Mouse (Mus musculus) R1 (cell line): ENCODE data around the gene Gjc3.

Experiments used
- DNase-seq: peaks from one replicate; pipeline ENCODE4 v3.0.0-alpha.2; 2018; ENCODE audit warnings: low read depth, low spot score

The Gjc3 gene

DNA sequence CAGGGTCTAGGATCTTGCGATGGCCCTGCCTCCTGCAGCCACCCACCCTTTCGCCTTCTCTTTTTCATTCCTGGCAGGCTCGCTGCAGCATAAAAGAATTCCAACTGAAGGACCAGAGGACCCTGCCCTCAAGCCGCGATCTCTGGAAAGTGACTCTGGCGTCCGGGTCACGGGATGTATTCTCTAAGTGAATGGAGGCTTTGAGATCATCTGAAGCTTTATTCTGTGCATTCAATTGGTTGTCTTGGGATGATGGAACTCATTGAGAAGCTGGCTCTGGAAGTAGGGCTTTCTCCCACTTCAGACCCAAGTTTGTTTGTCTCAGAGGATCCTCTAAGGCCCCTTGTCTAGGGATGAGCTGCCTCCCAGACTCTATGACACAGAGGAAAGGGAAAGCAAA, at the start of gene Gjc3:
Gene Gjc3 (minus strand): TSS at position 154 of the 400 bp plus-strand sequence.
- peak; percentile 5 for DNase-seq

DNA sequence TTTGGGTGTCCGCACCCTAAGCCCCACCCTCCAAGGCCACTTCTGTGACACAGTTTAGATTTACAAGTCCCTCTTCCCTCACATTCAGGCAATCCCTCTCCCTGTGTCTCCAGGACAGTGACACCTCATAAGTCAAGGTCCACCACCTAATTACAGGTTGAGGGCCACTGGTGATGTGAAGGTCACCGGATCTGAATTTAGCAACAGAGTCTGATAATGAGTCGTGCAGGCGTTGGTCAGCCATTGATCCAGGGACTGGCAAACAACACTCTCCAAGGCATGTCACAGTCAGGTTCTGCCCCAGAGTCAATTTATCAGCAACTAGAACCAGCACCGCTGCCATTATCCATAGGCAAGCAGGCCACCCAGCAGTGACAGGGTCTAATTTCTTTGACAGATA, 49.5 kb upstream of the Gjc3 start:
- DNase-seq: no peak

DNA sequence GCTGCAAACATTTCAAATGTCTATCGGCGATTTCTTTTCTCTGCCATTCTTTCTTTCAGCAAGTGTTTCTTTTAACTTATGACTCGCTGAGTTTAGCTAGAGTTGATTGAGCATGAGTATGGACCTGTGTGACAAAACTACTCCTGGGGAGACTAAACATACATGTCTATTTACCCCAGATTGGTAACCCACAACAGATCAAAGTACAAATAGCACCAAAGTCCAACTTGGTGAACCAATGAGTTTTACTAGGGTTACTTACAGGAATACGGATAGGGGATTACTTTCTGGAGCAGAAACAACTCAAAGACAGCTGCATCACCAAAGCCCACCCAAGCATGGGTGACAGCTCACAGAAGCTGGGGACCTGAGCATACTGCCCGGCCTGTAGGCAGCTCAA, 46.5 kb upstream of the Gjc3 start:
- DNase-seq: no peak

DNA sequence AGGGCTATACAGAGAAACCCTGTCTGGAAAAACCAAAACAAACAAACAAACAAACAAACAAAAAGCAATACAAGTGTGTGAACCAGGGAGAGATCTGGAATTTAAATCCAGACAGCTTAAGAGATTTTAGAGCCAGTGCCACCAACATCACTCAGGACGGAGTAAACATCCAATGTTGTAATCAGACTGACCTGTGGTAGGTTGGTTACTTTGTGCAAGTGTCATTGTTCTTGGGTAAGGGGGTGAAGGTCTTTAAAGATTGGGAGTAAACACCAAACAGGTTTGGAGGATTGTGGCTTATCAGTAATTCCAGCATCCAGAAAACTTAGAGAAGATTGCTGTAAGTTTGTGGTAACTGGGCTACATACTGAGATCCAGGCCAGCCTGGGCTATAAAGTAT, 23.5 kb upstream of the Gjc3 start:
- no peak for DNase-seq

DNA sequence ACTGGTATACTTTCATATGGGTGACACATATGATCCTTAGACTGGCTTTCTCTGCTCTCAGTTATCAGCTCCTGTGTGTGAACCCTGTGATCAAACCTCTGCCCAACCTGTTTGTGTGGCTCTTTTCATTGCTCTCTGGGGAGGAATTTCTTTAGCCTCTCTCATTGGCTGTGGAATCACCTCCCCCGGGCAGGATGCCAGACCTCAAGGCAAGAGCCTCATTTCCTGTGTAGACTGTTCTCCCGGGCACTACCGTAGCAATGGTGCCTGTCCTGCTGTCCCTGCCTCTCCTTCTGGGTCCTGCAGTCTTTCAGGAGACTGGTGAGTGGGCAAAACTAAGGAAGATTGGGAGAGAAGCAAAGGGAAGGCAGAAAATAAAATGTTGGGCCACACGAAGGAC, 18.4 kb upstream of the Gjc3 start, which contains the start of gene Azgp1:
Gene Azgp1 (plus strand): TSS at position 221 of the 400 bp plus-strand sequence.
- no peak for DNase-seq

DNA sequence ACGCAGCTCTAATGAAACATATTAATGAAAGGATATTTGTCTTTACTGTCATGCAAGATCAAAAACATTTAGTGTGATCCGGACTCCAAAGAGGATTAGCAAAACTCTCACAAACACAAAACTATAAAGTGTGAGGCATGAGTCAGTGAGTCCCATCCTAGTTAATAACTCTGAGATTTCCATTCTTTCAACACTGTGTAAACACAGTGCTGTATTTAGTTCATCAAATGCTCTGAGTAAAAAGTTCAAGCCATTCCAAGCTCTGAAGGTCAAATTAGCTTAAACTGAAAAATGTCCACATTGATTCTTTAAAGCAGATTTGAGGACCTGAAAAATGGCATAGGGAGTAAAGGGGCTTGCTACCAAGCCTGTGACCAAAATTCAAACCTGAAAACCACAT, 16.2 kb upstream of the Gjc3 start:
- DNase-seq: no peak

DNA sequence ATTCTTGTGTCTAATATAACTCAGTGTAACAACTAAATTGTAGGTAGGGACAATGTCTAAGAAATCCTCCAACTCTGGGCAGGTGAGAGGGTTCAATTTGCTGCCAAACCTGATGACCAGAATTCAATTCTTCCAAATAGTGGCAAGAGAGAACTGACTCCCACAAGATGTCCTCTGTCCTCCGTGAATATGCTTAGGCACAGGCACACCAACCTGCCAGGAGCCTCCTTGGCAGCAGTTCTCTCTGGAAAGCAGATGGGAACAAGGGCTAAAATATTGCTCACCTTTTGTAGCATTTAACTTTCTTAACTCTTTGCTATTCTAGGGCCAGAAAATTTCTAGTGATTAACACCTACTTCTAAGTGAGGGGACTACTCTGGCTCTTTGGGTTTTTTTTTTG, 14.4 kb upstream of the Gjc3 start:
- DNase-seq: no peak

DNA sequence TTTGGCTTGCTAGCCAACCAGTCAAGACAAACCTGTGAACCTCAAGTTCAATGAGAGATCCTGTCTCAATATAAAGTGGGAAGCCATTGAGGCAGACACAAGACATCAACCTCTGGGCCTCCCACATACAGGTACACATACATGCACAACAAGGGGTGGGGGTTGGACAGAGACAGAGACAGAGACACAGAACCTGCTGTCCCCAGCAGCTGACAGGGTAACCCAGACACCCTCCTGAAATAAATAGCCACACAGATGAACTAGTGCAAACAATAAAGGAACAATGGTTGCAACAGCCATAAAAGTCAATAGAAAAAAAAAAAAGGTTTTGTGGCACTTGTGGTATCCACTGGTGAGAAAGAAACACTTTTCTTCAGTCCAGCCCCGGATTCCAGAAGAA, 12.5 kb upstream of the Gjc3 start:
- DNase-seq: no peak

DNA sequence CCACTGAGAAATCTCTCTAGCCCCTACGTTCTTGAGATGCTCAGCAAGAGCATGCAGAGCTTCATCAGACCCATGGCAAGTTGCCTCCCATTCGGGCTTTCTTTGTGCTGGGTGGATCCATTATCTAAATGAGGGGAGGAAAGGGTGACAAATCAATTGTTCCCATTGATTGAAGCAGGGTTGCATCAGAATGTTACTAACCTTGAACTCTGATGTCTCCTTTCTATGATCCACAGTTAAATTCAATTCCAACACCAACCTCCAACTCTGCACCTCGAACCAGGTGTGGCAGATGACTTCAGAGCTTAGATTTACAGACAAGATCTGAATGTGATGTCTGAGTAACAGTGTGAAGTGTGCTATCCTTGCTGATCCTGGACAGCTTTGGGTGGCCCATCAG, 11.8 kb upstream of the Gjc3 start:
- DNase-seq: no peak

DNA sequence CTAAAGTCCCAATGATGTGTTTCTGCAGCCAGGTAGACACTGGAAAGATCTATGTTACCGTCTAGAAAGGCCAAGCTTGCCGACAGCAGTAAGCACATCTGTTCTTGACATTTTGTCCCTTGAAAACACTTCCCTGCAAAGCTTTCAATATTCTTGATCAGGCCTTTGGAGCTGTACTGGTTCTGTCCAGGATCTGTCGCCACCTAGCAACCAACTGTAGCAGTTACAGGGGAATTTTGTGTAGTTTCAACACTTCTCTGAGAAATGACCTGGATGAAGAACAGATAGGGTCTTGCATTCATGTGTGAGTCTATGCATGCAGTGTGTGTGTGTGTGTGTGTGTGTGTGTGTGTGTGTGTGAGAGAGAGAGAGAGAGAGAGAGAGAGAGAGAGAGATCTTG, 10.8 kb upstream of the Gjc3 start:
- DNase-seq: peak; percentile 45

DNA sequence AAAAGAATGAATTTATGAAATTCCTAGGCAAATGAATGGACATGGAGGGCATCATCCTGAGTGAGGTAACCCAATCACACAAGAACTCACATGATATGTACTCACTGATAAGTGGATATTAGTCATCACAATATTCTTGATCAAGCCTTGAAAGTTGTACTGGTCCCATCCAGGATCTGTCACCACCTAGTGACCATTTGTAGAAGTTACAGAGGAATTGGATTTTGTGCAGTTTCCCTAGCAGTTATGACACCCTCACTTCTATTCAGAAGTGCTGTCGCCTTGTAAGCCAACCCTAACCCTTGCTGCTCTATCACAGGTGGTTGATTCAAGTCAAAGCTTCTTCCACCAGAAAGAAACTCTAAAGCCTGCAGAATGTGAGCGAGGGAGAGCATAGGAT, 10.3 kb upstream of the Gjc3 start:
- DNase-seq: peak; percentile 51

DNA sequence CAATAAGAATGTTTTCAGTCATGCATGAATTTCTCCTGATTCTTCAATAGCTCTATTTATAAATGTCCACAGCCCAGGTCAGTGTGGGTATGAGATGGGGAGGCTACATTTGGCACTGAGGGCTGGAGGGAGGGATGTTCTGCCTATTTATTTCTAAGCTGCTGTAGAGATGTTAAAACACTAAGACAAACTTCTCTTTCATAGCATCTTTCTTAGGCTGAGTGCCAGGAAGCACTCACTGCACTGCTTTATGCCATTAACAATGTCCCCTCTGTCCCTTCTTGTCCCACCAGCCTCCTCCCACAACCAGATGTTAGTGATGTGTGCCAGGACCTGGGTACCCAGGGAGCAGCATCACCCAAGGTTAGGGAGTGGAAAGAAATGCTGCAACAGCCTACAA, 3.6 kb upstream of the Gjc3 start:
- DNase-seq: no peak

DNA sequence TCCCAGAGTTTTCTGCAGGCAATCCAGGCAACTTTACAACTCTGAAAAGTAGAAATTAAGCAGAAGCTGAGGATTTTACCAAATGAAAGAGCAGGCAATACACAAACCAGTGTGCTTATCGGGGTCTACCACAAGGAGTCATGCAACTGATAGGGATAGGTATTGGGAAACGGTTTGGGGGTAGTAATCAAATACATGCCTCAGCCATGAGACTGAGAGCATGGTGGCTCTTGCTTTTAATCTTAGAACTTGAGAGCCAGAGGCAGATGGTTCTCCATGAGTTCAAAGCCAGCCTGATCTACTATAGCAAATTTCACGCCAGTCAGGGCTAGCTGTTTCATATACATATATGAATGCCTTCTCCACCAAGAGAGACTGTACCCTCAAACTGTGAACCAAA, 6.5 kb downstream of the Gjc3 start:
- DNase-seq: no peak

DNA sequence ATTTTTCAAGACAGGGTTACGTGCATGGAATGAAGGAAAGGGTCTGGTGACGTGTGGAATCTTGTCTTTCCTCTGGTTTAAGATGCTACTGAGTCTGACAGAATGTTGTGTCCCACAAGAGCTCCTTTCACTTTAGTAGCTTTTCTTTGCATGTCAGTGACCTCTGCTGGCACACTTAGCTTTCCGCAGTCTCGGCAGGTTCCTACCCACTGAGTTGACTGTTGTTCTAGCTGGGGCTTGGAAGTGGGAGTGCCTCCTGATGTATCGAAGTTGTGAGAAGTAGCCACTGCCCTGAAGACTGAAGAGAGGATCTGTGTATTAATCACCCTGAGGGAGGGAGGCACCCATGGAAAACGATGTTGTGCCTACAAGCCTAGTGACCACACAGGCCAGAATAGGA, 11.7 kb downstream of the Gjc3 start:
- DNase-seq: peak; percentile 30

DNA sequence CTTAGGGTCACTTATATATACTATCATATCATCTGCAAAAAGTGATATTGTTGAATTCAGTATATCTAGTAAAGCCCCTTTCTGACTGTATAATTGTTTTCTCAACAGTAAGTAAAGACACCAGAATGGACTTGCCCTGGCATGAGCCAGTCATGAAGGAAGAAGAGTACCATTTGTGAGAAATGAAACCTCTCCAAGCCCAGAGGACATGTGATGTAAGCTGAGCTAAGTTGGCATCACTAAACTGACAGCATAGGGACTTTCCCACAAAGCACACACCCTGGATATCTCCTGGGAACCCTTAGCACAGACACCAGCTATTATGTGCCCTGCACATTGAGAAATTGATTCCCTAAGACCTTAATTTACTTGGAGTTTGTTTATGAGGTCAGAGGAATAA, 15.6 kb downstream of the Gjc3 start:
- DNase-seq: no peak

DNA sequence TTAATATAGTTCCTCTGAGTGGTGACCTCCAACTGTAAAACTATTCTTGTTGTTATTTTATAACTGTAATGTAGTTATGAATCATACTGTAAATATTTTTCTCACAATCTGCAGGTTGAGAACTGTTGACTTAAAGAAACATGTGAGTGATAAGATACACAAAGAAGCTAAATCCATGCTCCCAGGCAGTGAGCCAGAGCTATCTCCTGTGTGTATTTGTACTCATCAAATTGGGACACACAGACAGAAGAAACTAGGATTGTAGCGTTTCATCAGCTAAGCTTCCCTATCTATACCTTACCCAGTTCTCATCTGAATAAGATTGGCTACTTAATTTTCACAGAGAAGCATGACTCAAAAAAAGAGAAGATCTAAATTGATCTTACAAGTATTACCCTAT, 19.8 kb downstream of the Gjc3 start:
- no peak for DNase-seq

DNA sequence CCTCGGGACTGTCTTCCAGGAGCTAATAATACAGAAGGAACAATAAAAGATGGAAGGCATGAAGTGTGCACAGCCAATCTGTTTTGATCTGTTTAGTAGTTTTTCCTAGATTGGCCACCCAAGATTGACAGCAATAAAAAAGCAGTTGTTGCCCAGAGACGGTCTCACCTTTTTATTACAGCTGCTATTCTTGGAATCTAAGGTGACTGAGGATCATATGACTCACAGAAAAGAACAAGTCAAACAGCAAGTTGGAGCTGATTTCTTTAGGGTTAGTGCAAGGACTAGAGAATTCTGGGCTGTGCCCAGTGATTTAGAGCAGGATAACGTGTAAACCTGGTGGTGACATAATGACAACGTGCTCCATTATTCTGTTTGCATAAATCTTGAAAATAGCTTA, 21.9 kb downstream of the Gjc3 start:
- DNase-seq: no peak

DNA sequence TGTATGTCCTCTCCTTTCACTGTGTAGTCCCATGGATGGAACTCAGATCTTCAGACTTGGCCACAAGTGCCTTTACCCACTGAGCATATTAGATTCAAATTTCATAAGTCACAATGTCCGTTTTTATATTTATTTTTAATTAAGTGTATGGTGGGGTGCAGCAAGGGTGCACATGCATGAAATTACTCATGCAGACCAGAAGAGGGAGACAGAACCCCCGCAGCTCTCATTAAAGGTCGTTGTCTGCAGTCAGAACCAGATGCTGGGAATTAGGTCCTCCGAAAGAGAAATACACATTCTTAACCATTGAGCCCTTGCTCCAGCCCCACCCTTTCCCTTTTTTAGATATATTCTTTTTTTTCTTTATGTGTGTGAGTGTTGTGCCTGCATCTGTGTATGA, 25.7 kb downstream of the Gjc3 start:
- peak; percentile 77 for DNase-seq

DNA sequence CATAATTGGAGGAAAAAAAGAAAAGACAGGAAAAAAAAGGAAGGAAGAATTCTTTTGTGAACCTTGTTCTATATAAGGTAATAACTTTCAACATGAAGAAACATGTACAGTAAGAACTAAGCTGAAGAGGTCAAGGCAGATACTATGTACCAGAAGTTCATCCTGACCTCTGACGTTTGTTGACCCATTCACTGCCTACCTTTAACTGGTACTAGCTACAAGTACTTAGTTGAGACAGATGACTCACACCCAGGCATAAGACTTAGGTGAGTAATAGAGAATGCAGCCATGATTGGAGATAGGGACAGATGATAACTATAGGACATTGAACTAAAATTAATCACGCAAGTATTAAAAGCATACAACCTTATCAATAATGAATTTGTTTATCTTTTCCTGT, 26.4 kb downstream of the Gjc3 start:
- DNase-seq: no peak

DNA sequence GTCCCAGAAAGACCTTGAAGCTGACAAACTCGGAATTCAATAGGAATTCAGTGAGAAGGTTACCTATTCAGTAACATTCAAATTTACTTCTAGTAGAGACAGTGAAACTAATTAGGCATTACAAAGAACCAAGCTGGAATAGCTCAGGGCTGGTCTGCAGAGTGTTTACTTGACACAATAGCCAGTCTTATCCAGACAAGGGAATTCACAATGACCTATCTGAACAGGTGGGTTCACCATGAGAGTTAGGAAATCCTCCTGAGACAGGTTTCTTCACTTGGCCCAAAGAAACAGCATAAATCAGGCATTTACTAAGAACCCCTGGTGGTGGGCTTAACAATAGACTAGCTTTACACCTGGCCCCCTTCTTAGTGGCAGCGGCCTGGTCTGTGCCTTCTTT, 29.0 kb downstream of the Gjc3 start:
- peak; percentile 100 for DNase-seq

DNA sequence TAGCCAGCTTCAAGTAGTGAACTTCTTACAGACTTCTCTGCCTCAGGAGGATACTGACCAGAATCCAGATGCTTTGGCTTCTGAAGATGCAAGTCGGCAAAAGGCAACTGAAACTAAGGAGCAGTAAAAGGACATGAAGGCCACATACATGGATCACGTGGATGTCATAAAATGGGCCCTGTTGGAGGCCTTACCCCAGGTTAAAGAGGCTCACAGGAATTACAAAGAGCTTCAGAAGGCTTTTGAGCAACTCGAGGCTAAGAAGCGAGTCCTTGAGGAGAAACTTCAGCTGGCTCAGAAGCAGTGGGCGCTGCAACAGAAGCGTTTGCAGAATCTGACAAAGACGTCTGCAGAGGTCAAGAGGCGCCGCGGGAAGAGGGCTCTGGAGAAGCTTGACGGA, 34.5 kb downstream of the Gjc3 start:
- DNase-seq: peak; percentile 39

DNA sequence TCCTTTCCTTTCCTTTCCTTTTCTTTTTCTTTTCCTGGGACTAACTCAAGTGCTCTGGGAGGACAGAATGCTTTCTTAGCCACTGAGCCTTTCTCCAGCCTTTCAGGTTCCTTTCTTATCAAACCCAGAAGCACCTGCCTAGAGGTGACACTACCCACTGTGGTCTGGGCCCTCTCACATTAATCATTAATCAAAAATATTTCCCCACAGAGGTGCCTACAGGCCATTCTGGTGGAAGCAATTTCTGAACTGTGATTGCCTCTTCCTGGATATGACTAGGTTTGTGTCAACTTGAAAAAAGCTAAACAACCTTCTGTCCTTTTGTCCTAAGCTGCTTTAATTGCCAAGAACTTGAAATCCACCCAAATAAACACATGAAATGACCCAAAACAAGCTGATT, 40.7 kb downstream of the Gjc3 start:
- DNase-seq: no peak

DNA sequence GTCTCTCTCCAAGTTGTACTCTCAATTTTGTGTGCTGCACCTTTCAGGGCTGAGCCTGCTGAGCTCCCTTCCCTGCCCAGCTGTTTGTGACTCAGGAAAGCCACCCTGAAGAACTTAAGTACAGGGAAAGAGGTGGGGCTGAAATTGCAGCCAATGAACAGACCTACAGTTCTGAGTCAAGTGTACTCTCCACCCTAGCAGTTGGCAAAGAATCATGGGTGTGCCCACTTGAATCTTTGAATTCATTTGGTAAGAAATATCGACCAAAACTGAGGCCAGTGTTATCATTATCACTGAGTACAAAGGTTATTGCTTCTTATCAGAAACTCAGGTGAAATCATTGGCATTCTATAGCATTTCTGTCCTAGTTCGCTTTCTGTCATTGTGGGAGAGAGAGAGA, 41.4 kb downstream of the Gjc3 start, which contains the start of gene Cyp3a13:
Gene Cyp3a13 (minus strand): TSS at position 88 of the 400 bp plus-strand sequence.
- no peak for DNase-seq

DNA sequence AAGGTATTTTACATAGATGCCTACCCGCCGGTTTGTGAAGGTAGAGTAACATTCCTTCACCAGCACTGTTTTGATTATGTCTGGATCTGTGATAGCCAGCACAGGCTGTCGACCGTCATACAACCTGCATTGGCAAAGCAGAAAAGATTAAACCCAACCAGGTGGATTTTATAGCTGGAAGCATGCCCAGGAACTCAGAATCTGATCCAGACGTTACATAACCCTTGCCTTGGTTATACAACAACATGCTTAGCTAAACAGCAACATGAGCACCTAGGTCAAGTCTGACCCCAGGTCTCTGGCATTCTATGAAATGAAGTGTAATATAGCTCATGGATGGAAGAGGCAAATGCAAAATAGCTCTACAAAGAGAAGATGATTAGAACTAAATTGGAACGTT, 47.3 kb downstream of the Gjc3 start:
- DNase-seq: no peak

DNA sequence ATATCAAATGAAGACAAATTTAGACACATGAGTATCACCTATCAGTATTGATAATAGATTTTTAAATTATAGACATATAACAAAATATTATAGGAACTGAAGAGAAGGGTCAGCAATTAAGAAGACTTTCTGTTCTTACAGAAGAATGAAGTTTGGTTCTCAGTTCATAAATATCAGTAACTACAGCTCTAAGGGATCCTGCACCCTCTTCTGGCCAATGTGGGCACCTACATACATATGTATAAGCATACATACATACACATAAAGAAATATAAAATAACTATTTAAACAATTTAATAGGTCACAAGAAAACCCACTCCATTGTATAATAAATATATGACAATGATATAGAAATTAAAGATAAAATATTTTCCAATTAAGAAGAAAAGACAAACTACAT, 48.4 kb downstream of the Gjc3 start:
- DNase-seq: no peak
